Mouse (Mus musculus) layer of hippocampus, postnatal 14 days (tissue): ENCODE measurements at regions not wholly inside any gene's neighbourhood (a gene's known extent, or its start where the extent isn't known, plus 50 kb on each side); places are given as distances from the start of the nearest gene placed in this dataset.

Experiments
- DNase-seq, 2 experiments: peaks; one replicate each; pipeline ENCODE4 v3.0.0; 2021 to 2022; ENCODE audit warnings: low spot score in 2 of 2, mixed read lengths in 1 of 2

DNA sequence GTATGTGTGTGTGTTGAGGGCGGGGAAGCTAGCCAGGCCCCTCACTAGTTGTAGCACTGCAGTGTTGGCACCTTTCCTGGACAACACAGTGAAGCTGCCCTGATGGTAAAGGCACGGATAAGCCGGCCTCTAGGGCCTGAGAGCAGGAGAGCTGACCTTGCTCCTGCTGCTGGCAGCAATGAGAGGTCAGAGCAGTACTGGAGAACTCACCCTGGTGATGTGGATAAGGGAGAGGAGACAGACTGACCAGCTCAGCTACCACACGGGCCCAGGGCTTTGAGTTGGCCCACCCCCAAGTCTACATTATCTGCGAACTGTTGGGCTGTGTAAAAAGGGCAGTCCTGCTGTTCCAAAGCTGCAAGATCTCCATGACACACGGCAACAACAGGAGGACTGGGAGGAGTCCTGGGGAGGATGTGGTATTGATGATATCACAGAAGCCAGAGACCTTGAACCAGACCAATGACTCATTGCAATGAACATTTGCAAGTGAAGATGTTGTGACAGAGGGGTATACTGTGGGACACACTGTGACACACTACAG, 131.4 kb upstream of the Map1b start:
- DNase-seq, result no peak

DNA sequence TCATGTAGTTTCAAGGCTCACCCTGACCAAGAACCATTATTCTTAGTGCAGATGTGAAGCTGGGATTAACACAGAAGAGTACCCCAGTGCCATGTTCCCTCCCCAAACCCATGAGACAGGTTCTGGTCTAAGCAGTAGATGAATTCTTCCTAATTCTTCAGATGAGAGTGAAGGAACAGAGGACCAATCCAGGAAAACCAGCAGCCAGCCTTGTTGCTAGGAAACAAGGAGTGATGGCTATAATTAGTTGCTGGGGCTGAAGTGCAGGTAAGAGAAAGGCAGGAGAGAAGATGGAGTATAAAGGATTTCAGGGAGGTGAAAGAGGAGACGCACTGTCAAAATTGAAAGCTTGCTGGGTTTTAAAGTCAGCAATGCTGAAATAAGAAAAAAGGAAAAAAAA, 128.4 kb upstream of the Map1b start:
- DNase-seq, result no peak

DNA sequence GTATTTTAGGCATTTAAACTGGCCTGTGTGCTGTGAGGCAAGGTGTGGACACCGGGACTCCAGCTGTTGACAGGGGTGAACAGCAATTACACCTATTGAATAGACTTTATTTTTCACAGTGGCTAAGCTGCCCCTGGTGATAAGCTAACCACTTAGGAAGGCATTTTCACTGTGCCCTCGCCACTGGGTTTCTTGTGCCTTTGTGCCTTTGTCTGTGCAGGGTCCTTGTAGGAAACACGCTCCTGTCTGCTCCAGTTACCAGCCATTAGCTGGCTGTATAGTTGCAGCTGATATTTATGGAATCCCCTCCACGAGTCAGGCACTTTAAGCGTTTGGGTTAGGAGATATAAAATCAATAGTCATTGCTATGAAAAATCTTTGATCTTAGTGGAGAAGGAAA, 126.5 kb upstream of the Map1b start:
- DNase-seq, result no peak

DNA sequence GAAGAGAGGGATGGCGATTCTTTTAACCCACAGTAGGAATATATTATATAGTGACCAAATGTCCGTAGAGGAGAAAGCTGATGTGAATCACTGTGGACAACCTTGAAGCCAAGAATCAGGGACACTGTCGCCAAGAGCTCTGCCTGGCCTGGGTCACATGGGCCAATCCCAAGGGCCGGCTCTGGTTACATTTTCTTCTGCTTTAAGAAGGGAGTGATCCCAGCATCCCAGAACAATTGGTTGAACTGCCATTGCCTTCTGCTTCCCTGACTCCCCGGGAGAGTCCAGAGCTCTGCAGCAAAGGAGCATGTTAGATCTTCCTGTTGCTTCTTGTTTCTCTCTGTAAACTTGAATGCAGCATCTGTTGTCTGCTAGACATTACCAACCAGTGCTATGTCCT, 126.0 kb upstream of the Map1b start:
- DNase-seq, result no peak

DNA sequence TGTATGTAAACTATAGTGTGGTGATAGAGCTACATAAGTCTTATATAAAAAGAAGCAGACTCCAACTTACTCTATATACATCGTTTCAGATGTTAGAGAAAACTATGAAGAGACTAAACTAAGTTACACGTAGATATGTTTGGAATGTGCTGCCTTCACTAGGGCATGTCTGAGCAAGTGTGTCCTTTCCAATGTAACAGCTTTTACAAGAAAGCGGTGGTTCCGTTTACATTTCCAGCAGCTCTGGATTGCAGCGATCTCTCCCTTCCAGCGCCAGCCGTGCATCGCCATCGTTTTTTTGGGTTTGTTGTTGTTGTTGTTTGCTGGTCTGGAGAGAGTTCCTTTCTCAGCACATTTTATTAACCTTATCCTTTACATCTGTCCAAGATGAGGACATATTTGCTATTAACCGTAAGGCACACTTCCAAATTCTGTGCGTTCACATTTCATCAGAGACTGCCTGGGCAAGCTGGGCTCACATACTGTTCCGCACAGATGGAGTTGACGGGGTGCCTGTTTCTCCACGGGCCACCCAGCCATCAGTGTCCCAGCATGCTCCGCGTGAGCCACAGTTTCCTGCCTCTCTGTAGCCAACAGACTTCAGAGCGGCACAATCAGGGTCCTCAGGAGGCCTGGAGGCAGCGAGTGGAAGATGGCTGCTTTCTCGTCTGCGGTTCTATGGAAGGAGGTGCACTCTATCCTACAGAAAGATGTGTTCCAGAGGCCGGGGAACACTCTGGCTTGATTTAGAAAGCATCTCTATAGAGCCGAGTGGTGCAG, 125.2 kb upstream of the Map1b start:
- peak; percentile 56 to 86 for DNase-seq

DNA sequence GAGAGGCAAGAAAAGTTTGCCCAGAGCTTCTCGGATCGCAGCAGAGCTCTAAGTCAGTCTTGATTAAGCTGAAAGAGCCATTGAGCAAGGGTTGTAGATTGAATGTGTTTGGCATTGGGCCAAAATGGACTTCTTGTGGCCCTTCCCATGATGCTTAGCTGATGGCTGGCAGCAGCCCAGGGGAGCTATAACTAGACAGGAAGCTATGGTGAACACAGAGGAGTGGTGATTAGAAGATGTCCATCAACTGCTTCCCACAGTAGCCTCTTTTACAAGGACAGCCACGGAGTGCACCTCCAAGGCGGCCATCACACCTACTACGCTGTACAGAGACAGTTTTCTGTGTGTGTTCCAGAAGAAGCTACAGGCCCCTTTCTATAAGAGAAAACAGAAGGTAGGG, 116.4 kb upstream of the Map1b start:
- DNase-seq, result no peak

DNA sequence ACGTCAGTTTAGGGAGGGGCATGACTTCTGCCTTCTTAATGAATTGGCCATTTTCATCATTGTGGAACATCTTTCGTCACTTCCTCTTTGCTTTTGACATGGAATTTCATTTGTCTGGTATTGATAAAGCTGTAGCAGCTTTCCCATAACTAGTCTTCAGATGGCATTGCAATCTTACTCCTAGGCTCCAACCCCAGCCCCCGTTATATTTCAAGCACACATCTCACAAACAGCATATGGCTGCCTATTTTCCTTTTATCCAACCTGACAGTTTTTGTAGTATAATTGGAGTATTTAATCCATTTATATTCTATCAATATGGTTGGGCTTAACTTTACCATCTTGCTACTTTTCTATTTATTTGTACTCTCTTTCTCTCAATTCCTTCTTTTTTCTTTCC, 114.5 kb upstream of the Map1b start:
- DNase-seq, result peak in 1 of 2 experiments; percentile 26

DNA sequence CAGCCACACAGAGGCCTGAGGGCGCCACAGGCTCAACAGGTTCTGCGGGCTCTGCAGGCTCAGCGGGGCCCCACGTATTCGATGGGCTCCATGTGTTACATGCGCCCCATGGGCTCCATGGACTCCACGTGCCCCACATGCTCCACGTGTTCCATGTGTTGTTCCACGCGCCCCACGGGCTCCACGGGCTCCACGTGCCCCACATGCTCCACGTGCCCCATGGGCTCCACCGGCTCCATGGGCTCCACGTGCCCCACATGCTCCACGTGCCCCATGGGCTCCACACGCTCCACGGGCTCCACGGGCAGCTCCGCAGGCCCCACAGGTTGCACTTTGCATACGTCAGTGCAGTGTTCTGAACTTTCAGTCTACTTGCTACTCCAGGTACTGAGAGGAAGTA, 114.0 kb upstream of the Map1b start:
- DNase-seq, result no peak

DNA sequence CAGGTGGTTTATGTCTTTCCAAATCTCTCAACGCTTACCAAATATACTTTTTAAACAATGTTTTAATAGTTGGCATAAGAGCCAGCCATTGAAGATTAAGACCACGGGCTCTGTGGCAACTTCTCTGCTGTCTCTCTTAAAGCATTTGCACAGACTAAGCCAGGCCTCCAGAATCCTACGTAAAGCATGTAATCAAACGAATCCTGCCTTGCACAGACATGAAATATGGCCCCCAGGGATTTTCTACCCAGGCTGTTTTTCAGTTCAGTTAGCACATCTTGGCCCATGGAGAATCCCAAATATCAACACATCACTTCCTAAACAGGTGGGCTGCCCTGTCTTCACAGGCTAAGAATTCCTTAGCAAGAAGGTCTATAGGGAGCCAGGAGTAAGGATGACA, 108.9 kb upstream of the Map1b start:
- DNase-seq, result no peak

DNA sequence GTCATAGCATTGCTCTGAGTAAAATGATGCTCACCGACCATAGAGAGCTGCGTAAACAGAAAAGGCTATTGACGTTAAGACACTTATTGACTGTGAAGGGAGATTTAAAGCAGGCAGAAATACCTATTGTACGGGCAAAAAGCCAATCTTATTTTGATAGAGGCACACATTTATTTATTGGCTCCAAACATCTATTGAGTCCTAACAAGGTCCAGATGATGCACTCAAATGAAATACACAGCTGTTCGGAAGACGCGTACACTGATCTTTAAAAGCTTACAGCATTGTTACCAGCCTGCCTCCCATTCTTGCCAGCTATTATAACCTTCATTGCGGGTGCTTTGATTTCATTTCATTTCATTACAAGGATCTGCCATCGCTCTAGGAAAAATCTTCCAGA, 102.0 kb upstream of the Map1b start:
- DNase-seq, result no peak

DNA sequence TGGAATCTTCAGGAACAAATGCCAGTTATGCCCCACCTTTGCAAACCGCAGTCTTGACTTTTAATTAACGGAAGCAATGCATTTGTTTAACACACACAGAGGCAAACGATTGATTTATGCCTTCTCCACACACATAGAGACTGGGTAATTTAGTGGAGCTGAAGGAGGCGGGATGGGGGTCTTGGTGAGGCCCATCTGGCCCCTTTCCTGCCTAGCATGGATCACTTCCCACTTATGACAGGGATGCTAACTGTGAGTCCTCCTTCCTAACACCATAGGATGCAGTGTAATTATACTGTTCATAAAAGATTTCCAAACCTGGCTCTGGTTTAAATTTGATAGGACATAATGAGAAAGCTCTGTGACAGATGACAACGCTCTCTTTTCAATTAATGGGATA, 101.1 kb upstream of the Map1b start:
- DNase-seq, result no peak

DNA sequence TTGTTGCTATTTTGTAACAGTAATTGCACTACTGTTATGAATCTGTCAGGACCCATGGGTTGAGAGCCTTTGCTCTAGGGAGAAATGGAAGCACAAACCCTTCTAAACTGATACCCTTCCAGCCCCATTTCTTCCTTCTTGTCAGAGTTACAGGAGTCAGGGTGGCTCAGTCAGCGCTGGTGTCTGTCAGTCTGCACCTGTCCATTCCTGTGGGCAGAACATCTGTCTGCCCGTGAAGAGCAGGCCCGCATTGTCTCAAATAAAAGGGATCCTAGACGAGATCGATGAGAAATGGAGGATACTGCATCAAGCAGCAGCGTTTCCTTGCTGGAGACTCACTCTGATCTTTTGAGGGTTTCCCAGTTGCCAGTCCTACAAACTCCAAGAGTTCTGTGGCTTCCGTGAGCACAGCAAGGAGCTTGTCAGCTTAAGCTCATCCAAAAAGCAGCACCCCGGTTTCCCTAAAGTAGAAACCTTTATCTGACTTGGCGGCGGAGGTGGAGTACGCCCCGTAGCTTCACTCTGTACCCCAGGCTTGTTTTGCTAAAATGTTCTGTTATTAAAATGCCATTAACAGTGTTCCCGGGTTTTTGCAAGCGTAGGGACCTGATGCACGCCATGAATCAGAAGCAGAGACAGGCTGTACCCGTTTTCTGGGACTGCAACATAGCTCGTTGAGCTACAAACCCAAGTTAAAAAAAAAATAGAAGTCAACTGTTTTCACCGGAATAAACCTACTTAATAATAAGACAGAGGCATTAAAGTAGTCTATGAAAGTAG, 95.6 kb upstream of the Map1b start:
- peak in 1 of 2 experiments; percentile 38 for DNase-seq

DNA sequence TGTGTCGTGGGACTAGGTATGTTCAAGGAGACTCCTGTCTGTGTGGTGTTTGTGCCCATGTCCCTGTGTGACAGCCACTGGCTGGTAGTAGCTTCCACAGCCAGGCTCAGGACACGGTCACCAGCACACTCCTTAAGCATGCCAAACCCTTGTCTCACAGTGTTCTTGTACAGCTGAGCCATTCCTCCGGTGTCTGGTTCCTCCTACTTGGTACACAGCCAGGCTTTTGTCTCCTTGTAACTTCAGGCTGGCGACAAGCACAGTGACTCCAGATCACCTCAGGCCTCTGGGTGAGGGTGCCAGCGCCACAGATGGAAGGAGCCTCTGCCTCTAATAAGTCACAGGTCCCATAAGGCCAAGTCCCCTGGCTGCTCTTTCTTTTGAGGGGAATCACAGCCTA, 94.2 kb upstream of the Map1b start:
- DNase-seq, result no peak

DNA sequence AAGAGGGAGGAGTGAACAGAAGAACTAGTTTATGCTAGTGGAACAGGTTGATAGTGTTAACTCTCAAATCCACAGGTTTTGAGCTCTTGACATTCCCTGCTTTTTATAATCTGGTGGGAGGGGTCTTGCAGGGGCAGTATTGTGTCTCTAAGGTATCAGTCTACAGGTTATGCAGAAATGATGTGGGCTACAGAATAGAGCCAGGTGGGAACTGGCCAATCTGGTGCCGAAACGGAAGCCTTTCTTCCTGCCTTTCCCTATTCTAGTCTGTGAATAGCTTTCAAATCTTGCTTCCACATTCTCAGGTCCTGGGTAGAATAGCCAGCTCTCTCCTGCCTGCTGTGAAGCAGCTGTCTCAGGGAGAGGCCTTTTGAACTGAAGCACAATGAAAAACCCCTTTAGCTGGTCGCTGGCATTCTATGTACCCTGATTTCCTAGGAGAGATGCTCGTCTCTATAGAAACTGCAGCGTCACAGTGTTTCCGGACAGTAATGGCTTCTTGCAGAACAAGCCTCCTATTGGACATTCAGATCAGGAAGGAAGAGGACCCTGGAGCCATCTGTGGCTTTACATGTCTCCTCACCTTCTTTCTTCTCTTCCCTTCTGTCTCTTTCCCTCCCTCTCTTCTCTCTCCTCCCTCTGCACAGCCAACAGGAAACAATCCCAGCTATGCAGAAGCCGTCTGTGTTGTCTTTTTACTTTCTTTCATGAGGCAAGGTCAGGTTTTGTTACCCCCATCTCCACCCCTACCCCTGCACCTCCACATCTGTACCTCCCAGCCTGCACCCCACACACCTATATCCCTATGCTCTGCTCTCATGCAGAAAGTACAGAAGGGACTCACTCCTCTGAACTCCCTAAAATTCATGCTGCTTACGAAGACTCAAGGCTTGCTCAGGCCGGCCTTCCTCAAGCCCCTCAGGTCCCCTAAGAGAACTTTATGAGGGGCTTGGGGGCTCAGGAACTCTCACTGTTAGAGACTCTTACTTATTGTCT, 93.1 kb upstream of the Map1b start:
- no peak for DNase-seq

DNA sequence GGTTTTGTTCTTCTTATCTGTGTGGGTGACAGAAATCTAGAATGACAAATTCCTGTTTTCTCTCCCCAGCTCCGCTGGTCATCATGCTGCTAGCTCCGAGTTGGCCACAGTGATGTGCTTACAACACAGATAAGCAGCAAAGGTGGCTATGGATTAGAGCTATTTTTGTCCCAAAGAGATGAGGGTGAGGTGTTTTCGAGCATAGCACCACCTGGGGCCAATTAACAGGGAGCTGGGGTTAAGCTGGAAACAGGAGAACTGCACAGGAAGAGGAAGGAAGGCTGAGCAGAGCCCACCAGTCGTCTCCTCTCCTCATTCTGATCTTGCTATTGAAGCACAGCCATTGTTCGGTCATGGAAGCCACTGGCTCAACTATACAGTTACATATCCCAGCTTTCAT, 92.3 kb upstream of the Map1b start:
- DNase-seq, result no peak

DNA sequence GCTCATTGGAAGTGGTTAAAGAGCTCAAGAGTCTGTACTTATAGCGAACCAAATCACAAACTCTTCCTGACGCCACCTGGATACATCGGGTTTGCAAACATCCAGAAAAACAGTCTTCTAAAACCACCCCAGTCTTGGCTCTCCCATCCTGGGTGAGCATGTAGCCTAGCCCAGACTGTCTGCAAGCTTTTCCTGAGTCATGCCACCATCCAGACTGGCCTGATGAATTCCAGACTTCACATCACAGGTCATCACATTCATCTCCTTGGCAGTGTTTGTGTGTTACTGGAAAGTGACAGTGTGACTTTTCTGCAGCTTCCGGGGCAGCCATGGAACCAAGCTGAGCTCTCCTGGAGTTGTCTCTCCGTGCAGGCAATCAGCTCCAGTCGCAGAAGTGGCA, 90.9 kb upstream of the Map1b start:
- no peak for DNase-seq

DNA sequence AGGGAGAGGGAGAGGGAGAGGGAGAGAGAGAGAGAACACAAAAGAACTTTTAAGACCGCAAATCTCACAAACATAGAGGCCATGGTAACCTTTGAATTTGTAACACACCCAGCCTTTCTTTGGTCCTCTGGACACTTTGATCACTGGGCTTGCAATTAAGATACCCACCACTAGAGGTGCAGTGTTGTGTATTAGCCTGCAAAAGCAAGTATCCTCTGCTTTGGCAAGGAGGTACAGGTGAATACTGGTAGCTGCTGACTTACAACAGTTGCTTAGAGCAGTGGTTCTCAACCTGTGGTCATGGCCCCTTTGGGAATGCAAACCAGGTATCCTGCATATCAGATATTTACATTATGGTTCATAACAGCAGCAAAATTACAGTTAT, 90.3 kb upstream of the Map1b start:
- no peak for DNase-seq

DNA sequence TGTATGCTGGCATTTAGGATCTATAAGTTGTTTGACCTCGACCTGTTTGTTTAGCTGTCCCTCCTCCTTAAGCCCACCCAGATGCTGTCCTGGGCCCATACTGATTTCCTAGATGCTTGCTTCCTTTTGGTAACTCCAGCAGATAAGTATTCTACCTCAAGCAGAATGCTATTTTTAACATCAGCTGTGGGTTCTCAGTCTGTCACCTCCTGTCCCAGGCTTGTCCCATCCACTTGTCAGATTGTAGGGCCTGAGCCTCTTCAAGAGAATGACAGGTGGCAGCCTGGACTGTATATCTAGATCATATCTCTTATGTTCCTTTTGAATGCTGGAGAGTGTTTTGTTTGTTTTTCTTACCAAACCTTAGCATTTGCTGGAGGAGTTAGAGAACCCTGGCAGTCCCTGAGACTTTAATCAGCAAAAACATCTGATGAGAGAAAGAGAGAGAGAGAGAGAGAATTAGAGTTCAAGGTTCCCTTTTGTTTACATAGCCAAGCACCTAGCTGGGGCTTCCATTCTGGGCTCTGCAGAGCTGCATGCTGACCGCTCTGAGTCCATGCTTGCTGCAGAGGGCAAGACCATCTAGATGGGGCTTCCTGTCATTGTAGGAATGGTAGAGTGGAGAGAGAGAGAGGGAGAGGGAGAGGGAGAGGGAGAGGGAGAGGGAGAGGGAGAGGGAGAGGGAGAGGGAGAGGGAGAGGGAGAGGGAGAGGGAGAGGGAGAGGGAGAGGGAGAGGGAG, 89.7 kb upstream of the Map1b start:
- no peak for DNase-seq

DNA sequence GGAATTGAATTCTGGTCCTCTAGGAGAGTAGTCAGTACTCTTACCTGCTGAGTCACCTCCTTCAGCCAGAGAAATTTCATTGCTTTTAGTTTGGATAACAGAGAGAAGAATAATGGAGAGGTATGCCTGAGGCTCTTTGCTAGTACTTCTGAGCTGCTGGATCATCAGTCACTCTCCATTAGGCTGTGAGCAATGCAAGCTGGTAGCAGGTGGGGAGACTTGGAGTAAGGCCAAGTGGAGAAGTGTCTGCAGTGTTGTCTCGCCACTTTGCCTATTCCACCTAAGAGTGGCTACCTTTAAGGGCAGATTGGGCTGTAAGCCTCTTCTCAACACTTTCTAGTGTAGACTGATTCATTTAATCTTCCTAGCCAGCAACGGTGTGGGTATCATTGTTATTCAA, 81.6 kb upstream of the Map1b start:
- no peak for DNase-seq
